Mouse (Mus musculus) adrenal gland, postnatal 36 days (tissue): Measurements from ENCODE around the gene Olfr703. TPM values are rescaled to one million over a fixed set of nuclear protein-coding genes. Genes with fewer than 3 reads are reported as not detected.

Source experiments
- DNase-seq, 2 experiments: peaks; one replicate each; pipeline ENCODE4 v3.0.0; 2021; ENCODE audit warnings: mixed read lengths in 1 of 2
- long read RNA-seq, 2 experiments: library from polyadenylated mRNA; stranded (forward); transcript quantifications; one replicate each; pipeline ENCODE4 v2.0.0; 2021; ENCODE audit warnings: borderline sequencing depth in 2 of 2
- total RNA-seq, 2 experiments: library from RNA; stranded (reverse); gene quantifications; 2 replicates each; pipeline ENCODE4 v1.2.3; 2021

Olfr703 gene
- total RNA-seq: not detected
- long read RNA-seq, experiment 1: 0 reads
- long read RNA-seq, experiment 2: 0 reads

DNA sequence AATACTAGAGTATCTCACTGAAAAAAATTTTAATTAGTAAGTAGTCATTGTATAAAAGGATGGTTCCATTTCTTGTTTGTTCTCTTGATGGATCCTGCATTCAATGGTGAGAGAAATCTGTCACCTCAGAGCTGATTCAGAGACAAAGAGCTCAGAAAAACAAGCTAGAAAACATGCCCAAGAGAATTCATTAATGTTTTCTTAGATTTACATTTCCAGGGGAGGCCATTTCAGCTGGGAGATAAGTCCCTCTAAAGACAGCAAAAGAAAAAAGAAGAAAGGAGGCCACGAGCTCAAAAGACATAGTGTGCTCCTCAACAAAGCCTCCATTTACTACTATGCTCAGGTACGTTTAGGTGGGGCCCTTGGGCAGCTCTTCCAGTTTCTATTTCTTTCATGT, at the start of gene Olfr703:
Gene Olfr703, plus strand, starts transcription at position 301 of the 400 bp plus-strand sequence.
- DNase-seq: no peak

DNA sequence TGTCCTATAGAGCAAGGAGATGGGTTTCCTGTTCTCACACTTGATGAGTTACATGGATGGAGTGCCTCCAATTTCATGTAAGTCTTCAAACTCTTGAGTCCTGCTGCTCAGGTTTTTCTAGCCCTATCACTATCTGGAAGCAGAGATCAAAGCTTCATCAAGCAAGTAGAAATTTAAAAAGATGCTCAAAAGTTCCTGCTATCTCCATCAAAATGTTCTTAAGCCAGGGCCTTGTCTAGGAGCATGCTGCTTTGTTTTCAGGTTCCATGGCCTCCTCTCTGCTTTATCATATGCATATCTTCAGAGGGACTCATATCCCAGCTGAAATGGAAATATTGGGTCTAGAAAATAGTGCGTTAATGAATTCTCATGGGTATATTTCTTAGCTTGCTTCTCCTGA, 34.4 kb upstream of the Olfr703 start, which contains the start of gene Olfr700:
Gene Olfr700, minus strand, starts transcription at position 101 of the 400 bp plus-strand sequence.
- no peak for DNase-seq

DNA sequence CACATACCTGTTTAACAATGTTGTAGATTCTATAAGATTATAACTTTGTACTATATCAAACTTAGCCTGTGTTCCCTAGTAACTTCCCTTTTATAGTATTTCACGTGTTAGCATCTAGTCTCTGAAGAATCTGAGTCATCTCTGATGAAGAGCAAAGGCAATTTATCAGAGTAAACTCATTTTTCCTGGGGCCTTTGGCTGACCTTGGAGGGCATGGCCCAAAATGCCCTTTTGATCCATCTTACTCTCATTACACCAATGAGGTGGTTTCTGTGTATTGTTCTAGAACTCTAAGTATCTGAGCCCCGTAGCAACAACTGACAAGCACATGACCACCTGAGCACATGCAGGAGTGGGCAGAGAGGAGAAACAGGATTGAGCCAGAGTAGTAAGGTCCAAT, 29.3 kb upstream of the Olfr703 start, which contains the start of gene Olfr701:
Gene Olfr701, plus strand, starts transcription at position 301 of the 400 bp plus-strand sequence.
- DNase-seq: peak; percentile 4 to 10

DNA sequence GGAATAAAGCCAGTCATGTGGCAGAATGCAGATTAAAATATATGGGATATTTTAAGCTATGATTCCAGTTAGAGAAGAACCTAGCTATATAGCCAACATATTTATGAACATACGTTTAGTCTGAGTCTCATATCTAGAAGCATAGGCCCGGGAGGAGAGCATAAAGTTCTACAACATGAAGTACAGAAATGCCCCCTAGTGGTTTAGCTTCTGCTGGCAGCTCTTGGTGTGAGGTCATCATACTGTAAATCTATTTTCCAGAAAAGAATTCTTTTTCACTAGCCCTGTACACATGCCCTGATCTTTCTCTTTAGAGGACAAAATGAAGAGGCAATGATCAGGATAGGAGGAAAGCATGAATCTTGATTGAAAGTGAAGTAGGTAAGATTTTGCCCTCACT, 27.4 kb upstream of the Olfr703 start:
- peak; percentile 1 to 5 for DNase-seq

DNA sequence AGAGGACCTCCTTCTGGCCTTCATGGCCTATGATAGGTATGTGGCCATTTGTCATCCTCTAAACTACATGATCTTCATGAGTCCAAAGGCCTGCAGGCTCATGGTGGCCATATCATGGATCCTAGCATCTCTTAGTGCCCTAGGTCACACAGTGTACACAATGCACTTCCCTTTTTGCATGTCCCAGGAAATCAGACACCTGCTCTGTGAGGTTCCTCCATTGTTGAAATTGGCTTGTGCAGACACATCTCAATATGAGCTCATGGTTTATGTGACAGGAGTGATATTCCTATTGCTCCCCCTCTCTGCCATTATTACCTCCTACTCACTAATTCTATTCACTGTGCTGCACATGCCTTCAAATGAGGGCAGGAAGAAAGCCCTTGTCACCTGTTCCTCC, 24.7 kb upstream of the Olfr703 start:
- no peak for DNase-seq

DNA sequence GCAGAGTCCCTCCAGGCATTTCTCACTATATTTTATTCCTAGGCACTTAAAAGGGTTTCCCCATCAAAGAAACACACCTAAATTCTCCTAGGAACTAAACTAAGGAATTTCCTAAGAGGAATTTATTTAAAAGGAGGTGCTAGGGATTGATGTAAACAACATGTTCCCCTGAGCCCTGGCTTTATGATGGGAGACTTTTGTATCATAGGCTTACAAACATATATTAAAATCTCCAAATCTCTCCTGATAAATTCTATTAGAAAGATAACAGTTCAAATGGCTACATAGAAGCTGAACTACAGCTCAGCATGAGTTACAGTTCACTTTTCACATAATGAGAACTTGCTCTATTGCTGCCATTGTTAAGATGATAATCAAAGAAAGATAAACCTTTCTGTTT, 9.4 kb upstream of the Olfr703 start, which contains the start of gene Olfr702:
Gene Olfr702, minus strand, starts transcription at position 101 of the 400 bp plus-strand sequence.
- DNase-seq: no peak

DNA sequence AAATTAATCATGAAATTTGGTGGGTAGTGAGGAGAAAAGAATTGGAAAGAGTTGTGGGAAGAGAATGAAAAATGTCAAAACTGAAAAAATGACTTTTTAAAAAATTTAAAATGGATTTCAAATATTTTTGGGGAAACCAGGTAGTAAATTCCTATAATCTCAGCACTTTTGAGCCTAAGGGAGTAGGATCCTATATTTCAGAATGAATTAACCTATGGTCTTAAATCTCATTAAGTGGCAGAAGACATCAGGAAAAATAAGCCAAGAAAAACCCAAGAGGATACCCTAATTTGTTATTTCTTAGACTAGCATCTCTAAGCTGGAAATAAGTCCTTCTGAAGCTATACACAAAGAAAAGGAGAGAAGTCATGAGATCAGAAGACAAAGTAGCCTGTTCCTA, 19.7 kb downstream of the Olfr703 start, which contains the start of gene Olfr704:
Gene Olfr704, plus strand, starts transcription at position 301 of the 400 bp plus-strand sequence.
- DNase-seq: no peak

DNA sequence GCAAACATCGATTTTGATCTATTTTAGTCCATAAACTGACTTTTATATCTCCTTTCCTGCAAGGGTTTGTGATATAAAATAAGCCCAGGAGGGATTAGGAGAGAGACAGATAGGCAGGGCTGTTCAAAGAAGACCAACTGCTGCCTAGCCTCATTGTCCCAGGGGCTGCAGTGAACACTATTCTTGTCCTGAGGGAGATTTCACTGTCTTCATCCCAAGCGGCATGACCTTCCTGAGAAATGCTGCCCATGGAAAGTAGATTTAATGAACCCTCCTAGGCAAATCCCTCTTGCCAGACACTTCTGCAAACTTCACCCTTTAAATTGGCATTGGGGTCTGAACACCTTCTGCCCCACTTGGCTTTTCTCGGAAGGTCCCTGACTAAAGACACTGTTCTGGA, 33.6 kb downstream of the Olfr703 start, which contains the start of gene Olfr705:
Gene Olfr705, minus strand, starts transcription at position 101 of the 400 bp plus-strand sequence.
- DNase-seq: no peak

DNA sequence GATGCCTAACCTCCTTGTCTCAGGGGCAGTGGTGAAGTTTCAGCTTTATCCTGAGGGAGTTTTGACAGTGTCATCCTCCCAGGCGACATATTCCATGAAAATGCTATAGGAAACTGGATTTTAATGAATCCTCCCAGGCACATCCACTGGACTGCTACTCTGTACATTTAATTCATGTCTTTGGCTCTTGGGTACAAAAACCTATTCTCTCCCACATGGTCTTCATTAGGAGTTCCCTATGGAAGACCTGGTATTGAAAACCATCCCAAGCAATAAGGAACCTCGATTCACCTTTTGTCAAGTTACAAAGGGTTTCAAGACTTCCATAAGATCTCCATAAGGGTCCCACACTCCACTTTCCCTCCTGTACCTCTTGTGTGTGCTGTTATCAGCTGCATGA, 44.9 kb downstream of the Olfr703 start, which contains the start of gene Olfr706:
Gene Olfr706, minus strand, starts transcription at position 101 of the 400 bp plus-strand sequence.
- DNase-seq: no peak

Other genes starting within 250 kb of the Olfr703 start
- gene Olfr693, start 162.8 kb upstream of the Olfr703 start, total RNA-seq: not detected
- not detected for gene Olfr694, start 151.5 kb upstream of the Olfr703 start, total RNA-seq
- gene Olfr695, start 127.0 kb upstream of the Olfr703 start, total RNA-seq: not detected
- gene Olfr697, start 100.9 kb upstream of the Olfr703 start, total RNA-seq: not detected
- not detected for gene Olfr698, start 88.0 kb upstream of the Olfr703 start, total RNA-seq
- gene Olfr699, start 50.2 kb upstream of the Olfr703 start, total RNA-seq: not detected
- gene Olfr700, start 34.5 kb upstream of the Olfr703 start, total RNA-seq: not detected
- gene Olfr701, start 29.2 kb upstream of the Olfr703 start, total RNA-seq: not detected
- gene Olfr702, start 9.5 kb upstream of the Olfr703 start, total RNA-seq: not detected
- gene Olfr704, start 19.8 kb downstream of the Olfr703 start, total RNA-seq: not detected
- not detected for gene Olfr705, start 33.5 kb downstream of the Olfr703 start, total RNA-seq
- not detected for gene Olfr706, start 44.8 kb downstream of the Olfr703 start, total RNA-seq
- gene Olfr707, start 57.9 kb downstream of the Olfr703 start, total RNA-seq: not detected
- gene Olfr1532-ps1, start 64.6 kb downstream of the Olfr703 start, total RNA-seq: not detected
- under 1 TPM in 1 of 2 experiments, not detected in 1; 0.07 TPM for gene Olfr709-ps1, start 88.9 kb downstream of the Olfr703 start, total RNA-seq
- not detected for gene Olfr710, start 105.0 kb downstream of the Olfr703 start, total RNA-seq
- not detected for gene Olfr6, start 120.6 kb downstream of the Olfr703 start, total RNA-seq
- not detected for gene Olfr711, start 132.1 kb downstream of the Olfr703 start, total RNA-seq
- gene Olfr2, start 162.7 kb downstream of the Olfr703 start, total RNA-seq: not detected
- gene Olfr713, start 187.8 kb downstream of the Olfr703 start, total RNA-seq: not detected
- gene Olfr714, start 227.6 kb downstream of the Olfr703 start, total RNA-seq: not detected
- gene Olfr17, start 249.9 kb downstream of the Olfr703 start, total RNA-seq: not detected